Mouse (Mus musculus) thymus, adult 2 months (tissue): ENCODE results near the gene Ifna4. TPM values are rescaled to one million over a fixed set of nuclear protein-coding genes. Genes with fewer than 3 reads are reported as not detected.
A peak's percentile ranks its signal among the peaks of the same experiment; 100 is the strongest.
"Not testable (repeated sequence)": the region's sequence is repeated elsewhere in the genome, so short reads cannot be mapped to it uniquely, and the experiment has no call there.

ENCODE experiments used
- DNase-seq: peaks from one replicate; pipeline ENCODE4 v3.0.0; 2021
- H3K27ac ChIP-seq: fragments of 200-500 bp; 2 replicates; pipeline ENCODE4 v1.5.1; 2012; ENCODE audit warnings: low read length, control low read depth; ENCODE audit not compliant: control insufficient read depth, insufficient read depth
- H3K27me3 ChIP-seq: fragments of 200-500 bp; 2 replicates; pipeline ENCODE4 v1.6.1; 2012; ENCODE audit warnings: mild to moderate bottlenecking, low read length, moderate library complexity, mixed read lengths; ENCODE audit not compliant: control insufficient read depth, insufficient read depth
- H3K36me3 ChIP-seq: fragments of 200-500 bp; 2 replicates; pipeline ENCODE4 v1.6.1; 2012; ENCODE audit warnings: mild to moderate bottlenecking, low read length, moderate library complexity; ENCODE audit not compliant: control insufficient read depth, insufficient read depth
- H3K4me1 ChIP-seq: fragments of 200-500 bp; replicated peaks from 2 replicates; pipeline ENCODE4 v1.6.1; 2012; ENCODE audit warnings: low read length; ENCODE audit not compliant: control insufficient read depth, insufficient read depth
- H3K4me3 ChIP-seq: fragments of 200-500 bp; 2 replicates; pipeline ENCODE4 v1.5.1; 2012; ENCODE audit warnings: mild to moderate bottlenecking, low read length, control low read depth, moderate library complexity; ENCODE audit not compliant: control insufficient read depth, insufficient read depth
- CTCF ChIP-seq: fragments of 200-500 bp; IDR thresholded peaks from 2 replicates; pipeline ENCODE4 v1.5.1; 2012; ENCODE audit warnings: mild to moderate bottlenecking, control low read depth, low read length, moderate library complexity, borderline replicate concordance; ENCODE audit not compliant: control insufficient read depth, poor library complexity, insufficient read depth; ENCODE audit errors: extremely low read depth
- POLR2A ChIP-seq: fragments of 200-500 bp; IDR thresholded peaks from 2 replicates; pipeline ENCODE4 v1.6.1; 2012; ENCODE audit warnings: mild to moderate bottlenecking, low read length, control low read depth, moderate library complexity; ENCODE audit not compliant: control insufficient read depth, poor library complexity, insufficient read depth; ENCODE audit errors: extremely low read depth
- WGBS: fragments of 180-500 bp; shearing (Covaris S2); methylation state at CpG from one replicate; pipeline ENCODE4 v1.1.7; 2018; 5-methylcytosine and 5-hydroxymethylcytosine counted together
- polyA plus RNA-seq: library from polyadenylated mRNA; depleted of rRNA; stranded (reverse); fragments of >200 nt; gene quantifications from 2 replicates; pipeline ENCODE4 v1.2.3, GENCODE M21; 2012; rRNA removed

The Ifna4 gene
- not detected in 2 replicates for polyA plus RNA-seq

DNA sequence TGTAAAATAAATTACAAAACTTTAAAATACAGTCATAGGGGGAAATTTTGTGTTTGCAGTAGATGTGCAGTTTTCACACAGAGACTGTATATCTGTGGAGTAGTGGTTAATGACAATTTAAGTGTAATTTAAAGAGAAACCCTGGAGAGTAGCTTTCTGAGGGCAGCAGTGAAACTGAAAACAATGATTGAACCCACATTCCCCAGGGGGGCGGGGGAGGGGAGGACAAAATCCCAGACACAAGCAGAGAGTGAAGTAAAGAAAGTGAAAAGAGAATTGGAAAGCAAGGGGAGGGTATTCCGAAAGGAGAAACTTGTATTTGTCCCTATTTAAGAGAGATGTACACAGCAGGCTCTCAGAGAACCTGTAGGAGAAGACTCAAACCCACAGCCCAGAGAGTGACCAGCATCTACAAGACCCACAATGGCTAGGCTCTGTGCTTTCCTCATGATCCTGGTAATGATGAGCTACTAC, at the start of gene Ifna4:
TSS of gene Ifna4 (plus strand) at position 424 of the 474 bp plus-strand sequence.
- no peak for TF ChIP-seq CTCF
- no peak for TF ChIP-seq POLR2A
- WGBS = 89% methylated on average over 2 of the region's 2 CpGs
- H3K4me1 ChIP-seq = no peaks in the 10 kb centered on the region

DNA sequence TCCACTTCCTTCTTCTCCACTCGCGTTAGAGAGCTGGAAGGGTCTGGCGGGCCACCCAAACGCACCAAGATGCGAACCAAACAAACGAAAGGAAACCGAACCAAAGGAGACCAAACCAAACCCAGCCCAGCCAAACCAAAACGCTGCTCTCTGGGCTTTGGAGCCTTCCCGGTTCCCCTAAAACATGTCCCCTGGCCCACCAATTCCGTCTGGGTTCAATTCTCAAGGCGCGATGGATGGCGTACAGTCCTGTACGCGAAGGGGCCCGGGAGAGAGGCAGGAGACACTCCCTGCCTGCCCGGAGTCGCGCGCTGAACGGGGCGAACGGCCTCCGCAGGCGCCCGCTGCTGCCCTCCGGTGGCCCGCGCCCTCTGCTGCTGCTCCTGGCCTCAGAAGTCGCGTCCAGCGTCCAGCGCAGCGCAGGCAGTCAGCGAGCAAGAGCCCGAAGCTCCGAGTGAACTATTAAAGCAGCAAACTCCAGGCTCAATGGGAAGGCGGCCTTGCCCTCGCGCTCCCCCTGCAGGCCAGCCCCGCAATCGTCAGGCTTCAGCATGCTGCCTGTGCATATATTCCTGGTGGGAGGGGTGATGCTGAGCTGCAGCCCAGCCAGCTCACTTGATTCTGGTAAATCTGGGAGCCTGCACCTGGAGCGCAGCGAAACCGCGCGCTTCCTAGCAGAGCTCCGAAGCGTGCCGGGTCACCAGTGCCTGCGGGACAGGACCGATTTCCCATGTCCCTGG, 47.6 kb upstream of the Ifna4 start, which contains the start of gene Gm13275:
TSS of gene Gm13275 (plus strand) at position 552 of the 740 bp plus-strand sequence.
- under 1% methylated on average over 12 of the region's 52 CpGs for WGBS
- H3K27me3 ChIP-seq, H3K36me3 ChIP-seq, H3K4me1 ChIP-seq, H3K27ac ChIP-seq, H3K4me3 ChIP-seq: not testable (repeated sequence)
- DNase-seq = peak; percentile 87

More for the DNA sequence above, at the start of gene Ifna4:
- Histone ChIP-seq H3K36me3 (no peaks in the 10 kb centered on the region), H3K27ac (no peak within 1 kb of the TSS), H3K27me3 (no peaks in the 10 kb centered on the region), H3K4me3 (no peak within 1 kb of the TSS)
- no peak for DNase-seq

DNA sequence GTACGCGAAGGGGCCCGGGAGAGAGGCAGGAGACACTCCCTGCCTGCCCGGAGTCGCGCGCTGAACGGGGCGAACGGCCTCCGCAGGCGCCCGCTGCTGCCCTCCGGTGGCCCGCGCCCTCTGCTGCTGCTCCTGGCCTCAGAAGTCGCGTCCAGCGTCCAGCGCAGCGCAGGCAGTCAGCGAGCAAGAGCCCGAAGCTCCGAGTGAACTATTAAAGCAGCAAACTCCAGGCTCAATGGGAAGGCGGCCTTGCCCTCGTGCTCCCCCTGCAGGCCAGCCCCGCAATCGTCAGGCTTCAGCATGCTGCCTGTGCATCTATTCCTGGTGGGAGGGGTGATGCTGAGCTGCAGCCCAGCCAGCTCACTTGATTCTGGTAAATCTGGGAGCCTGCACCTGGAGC, 44.6 kb upstream of the Ifna4 start, which contains the start of gene Gm13279:
TSS of gene Gm13279 (plus strand) at position 301 of the 400 bp plus-strand sequence.
- not testable (repeated sequence) for H3K36me3 ChIP-seq, DNase-seq, H3K27me3 ChIP-seq, H3K4me3 ChIP-seq, H3K27ac ChIP-seq, H3K4me1 ChIP-seq
- no CpG with 5 or more reads among the region's 28 CpGs for WGBS

DNA sequence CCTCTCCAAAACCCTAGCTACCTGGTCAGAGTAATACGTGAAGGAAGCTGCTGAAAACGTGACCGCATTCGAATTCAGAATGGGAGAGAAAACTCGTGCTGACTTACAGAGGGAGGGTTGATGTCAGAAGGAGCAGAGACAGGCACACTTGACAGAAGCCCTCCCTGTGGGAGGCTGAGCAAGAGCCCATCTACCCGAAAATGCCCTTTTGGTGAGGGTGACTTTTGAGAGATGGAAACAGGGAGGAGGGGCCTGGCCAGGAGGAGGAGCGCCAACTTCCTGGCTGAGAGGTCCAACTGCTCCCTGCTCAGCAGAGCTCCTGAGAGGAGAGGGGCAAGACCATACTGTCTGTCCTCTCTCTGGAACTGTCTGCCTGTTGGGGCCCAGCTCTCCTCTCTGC, 42.3 kb upstream of the Ifna4 start, which contains the start of gene Gm13285:
TSS of gene Gm13285 (plus strand) at position 301 of the 400 bp plus-strand sequence.
- H3K4me3 ChIP-seq, H3K36me3 ChIP-seq, H3K27me3 ChIP-seq, H3K27ac ChIP-seq, H3K4me1 ChIP-seq, DNase-seq: not testable (repeated sequence)
- 11% methylated on average over 5 of the region's 7 CpGs for WGBS

DNA sequence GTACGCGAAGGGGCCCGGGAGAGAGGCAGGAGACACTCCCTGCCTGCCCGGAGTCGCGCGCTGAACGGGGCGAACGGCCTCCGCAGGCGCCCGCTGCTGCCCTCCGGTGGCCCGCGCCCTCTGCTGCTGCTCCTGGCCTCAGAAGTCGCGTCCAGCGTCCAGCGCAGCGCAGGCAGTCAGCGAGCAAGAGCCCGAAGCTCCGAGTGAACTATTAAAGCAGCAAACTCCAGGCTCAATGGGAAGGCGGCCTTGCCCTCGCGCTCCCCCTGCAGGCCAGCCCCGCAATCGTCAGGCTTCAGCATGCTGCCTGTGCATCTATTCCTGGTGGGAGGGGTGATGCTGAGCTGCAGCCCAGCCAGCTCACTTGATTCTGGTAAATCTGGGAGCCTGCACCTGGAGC, 38.7 kb upstream of the Ifna4 start, which contains the start of gene Gm13287:
TSS of gene Gm13287 (plus strand) at position 301 of the 400 bp plus-strand sequence.
- not testable (repeated sequence) for H3K36me3 ChIP-seq, H3K27ac ChIP-seq, H3K4me3 ChIP-seq, H3K4me1 ChIP-seq, DNase-seq, H3K27me3 ChIP-seq
- WGBS = no CpG with 5 or more reads among the region's 29 CpGs

DNA sequence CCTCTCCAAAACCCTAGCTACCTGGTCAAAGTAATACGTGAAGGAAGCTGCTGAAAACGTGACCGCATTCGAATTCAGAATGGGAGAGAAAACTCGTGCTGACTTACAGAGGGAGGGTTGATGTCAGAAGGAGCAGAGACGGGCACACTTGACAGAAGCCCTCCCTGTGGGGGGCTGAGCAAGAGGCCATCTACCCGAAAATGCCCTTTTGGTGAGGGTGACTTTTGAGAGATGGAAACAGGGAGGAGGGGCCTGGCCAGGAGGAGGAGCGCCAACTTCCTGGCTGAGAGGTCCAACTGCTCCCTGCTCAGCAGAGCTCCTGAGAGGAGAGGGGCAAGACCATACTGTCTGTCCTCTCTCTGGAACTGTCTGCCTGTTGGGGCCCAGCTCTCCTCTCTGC, 36.4 kb upstream of the Ifna4 start, which contains the start of gene Gm13288:
TSS of gene Gm13288 (plus strand) at position 301 of the 400 bp plus-strand sequence.
- not testable (repeated sequence) for H3K4me1 ChIP-seq, H3K27ac ChIP-seq, H3K36me3 ChIP-seq, H3K27me3 ChIP-seq, DNase-seq
- peak within 1 kb of the TSS; percentile 51 for H3K4me3 ChIP-seq
- WGBS = no CpG with 5 or more reads among the region's 8 CpGs

DNA sequence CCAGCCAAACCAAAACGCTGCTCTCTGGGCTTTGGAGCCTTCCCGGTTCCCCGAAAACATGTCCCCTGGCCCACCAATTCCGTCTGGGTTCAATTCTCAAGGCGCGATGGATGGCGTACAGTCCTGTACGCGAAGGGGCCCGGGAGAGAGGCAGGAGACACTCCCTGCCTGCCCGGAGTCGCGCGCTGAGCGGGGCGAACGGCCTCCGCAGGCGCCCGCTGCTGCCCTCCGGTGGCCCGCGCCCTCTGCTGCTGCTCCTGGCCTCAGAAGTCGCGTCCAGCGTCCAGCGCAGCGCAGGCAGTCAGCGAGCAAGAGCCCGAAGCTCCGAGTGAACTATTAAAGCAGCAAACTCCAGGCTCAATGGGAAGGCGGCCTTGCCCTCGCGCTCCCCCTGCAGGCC, 35.9 kb upstream of the Ifna4 start:
- WGBS = 0% methylated on average over 8 of the region's 34 CpGs
- not testable (repeated sequence) for H3K27ac ChIP-seq, H3K36me3 ChIP-seq, H3K4me1 ChIP-seq, H3K27me3 ChIP-seq
- H3K4me3 ChIP-seq = peak overlapping the region; percentile 51
- peak; percentile 7 for DNase-seq
